Mouse (Mus musculus): Measurements from ENCODE around the gene Ankrd9. TPM values are rescaled to one million over a fixed set of nuclear protein-coding genes. Genes with fewer than 3 reads are reported as not detected.

Ankrd9 gene
- total and polyA plus RNA-seq, 2 experiments from 2014 or later = 7.6 to 10.2 TPM

DNA sequence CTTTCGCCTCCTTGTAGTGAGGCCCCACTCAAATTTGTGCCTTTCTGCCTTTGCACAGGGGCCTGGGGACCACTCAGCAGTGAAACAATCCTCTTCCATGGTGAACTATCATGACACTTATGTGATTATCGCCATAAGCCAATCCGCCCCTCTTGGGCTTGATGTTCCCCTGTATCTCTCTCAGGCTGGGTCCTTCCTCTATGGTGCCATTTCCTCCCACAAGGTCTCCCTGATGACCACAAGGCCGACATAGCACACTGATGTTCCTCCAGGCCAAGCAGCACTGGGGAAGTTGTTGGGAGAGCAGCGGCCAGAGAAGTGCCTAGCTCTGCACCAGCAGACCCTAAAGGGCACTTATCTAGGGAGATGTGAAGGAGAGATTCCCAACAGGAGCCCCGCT lies 4.1 kb downstream of the Ankrd9 start:
- no peaks in the 10 kb centered on the region for H3K27me3 ChIP-seq (ENCODE audit: insufficient read depth, low read length)
- ATAC-seq (no peak), DNase-seq (no peak)
- H3K27ac ChIP-seq (ENCODE audit: low read depth, low read length) = no peak overlapping the region
- WGBS = 92% methylated on average over 6 of the region's 6 CpGs
- no peaks in the 10 kb centered on the region for H3K4me1 ChIP-seq (ENCODE audit: insufficient read depth)
- no peaks in the 10 kb centered on the region for H3K9me3 ChIP-seq (ENCODE audit: low read length)
- H3K4me2 ChIP-seq (ENCODE audit: low read depth) = no peak overlapping the region
- H3K36me3 ChIP-seq (ENCODE audit: insufficient read depth) = peaks cover 25% of the 10 kb centered on the region
- no peak overlapping the region for H3K4me3 ChIP-seq (ENCODE audit: low read depth, low read length)
- no peak overlapping the region for H3K9ac ChIP-seq
- TF ChIP-seq CTCF (IDR thresholded peaks at IDR 0.05; ENCODE audit: low read depth) = no peak

- 86% methylated on average over 7 of the region's 7 CpGs for WGBS
- ATAC-seq = no peak
- TF ChIP-seq CTCF (IDR thresholded peaks at IDR 0.05; ENCODE audit: low read depth) = no peak
- Histone ChIP-seq H3K27ac (ENCODE audit: low read depth, low read length) (no peak overlapping the region), H3K4me3 (ENCODE audit: low read depth, low read length) (no peak overlapping the region), H3K9me3 (ENCODE audit: low read length) (no peaks in the 10 kb centered on the region), H3K4me2 (ENCODE audit: low read depth) (no peak overlapping the region), H3K4me1 (ENCODE audit: insufficient read depth) (no peaks in the 10 kb centered on the region), H3K36me3 (ENCODE audit: insufficient read depth) (peaks cover 29% of the 10 kb centered on the region), H3K27me3 (ENCODE audit: insufficient read depth, low read length) (no peaks in the 10 kb centered on the region), H3K9ac (no peak overlapping the region)
- DNase-seq = no peak
These were observed 4.5 kb downstream of the Ankrd9 start for GRCm38 (mm10) chr12:110974295-110974694.

GRCm38 (mm10) chr12:110973829-110974228 lies 5.0 kb downstream of the Ankrd9 start:
- Histone ChIP-seq H3K9ac (no peak overlapping the region), H3K4me2 (ENCODE audit: low read depth) (no peak overlapping the region), H3K4me1 (ENCODE audit: insufficient read depth) (no peaks in the 10 kb centered on the region), H3K9me3 (ENCODE audit: low read length) (no peaks in the 10 kb centered on the region), H3K36me3 (ENCODE audit: insufficient read depth) (peaks cover 34% of the 10 kb centered on the region), H3K27ac (ENCODE audit: low read depth, low read length) (no peak overlapping the region), H3K27me3 (ENCODE audit: insufficient read depth, low read length) (no peaks in the 10 kb centered on the region), H3K4me3 (ENCODE audit: low read depth, low read length) (no peak overlapping the region)
- no peak for DNase-seq
- 92% methylated on average over 4 of the region's 4 CpGs for WGBS
- ATAC-seq = no peak
- no peak for TF ChIP-seq CTCF (IDR thresholded peaks at IDR 0.05; ENCODE audit: low read depth)

DNA sequence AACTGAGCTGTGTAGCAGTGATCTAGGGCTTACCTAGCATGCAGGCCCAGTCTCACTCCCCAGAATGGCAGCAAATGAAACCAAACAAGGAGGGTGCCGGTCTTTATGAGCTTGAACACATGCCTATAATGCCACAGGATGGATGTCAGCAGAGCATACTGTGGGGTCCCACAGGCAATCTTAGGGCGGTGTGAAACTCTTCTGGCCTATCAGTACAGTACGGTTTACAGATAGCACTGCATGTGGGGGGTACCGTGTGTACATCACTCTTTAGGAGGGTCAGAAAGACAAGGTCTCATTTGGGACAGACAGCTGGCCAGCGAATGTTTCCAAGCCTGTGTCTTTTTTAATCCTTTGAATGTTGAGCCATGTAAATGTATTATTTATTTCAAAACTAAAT lies 6.9 kb downstream of the Ankrd9 start:
- TF ChIP-seq CTCF (IDR thresholded peaks at IDR 0.05; ENCODE audit: low read depth) = no peak
- H3K27me3 ChIP-seq (ENCODE audit: insufficient read depth, low read length) = no peaks in the 10 kb centered on the region
- no peak for ATAC-seq

DNA sequence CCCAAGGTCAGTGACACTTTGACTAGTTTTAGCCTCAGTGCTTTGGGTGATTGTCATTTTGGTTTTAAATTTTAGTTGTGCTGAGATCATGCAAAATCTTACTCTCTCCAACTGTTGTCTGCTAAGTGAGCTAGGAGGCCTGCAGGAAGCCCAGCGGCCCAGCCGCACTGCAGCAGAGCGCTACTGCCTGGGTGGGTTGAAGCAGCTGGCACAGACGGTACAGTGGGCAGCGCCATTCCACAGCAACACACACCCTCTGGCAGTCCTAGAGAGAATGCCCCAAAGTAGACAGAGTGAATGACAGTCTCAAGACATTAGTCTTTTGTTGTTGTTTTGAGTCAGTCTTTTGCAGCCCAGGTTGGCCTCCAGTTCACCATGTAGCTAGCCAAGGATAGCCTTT lies 8.4 kb downstream of the Ankrd9 start:
- no peak for ATAC-seq
- Histone ChIP-seq H3K4me2 (ENCODE audit: low read depth) (no peak overlapping the region), H3K9ac (no peak overlapping the region), H3K4me1 (ENCODE audit: insufficient read depth) (no peaks in the 10 kb centered on the region), H3K36me3 (ENCODE audit: insufficient read depth) (peaks cover 46% of the 10 kb centered on the region), H3K4me3 (ENCODE audit: low read depth, low read length) (no peak overlapping the region), H3K9me3 (ENCODE audit: low read length) (no peaks in the 10 kb centered on the region), H3K27me3 (ENCODE audit: insufficient read depth, low read length) (no peaks in the 10 kb centered on the region), H3K27ac (ENCODE audit: low read depth, low read length) (no peak overlapping the region)
- DNase-seq = no peak
- WGBS = 91% methylated on average over 5 of the region's 5 CpGs
- no peak for TF ChIP-seq CTCF (IDR thresholded peaks at IDR 0.05; ENCODE audit: low read depth)

More for the DNA sequence above, 6.9 kb downstream of the Ankrd9 start:
- 95% methylated on average over 5 of the region's 5 CpGs for WGBS
- no peak for DNase-seq
- H3K36me3 ChIP-seq (ENCODE audit: insufficient read depth) = peaks cover 49% of the 10 kb centered on the region
- no peak overlapping the region for H3K9ac ChIP-seq
- no peak overlapping the region for H3K27ac ChIP-seq (ENCODE audit: low read depth, low read length)
- no peaks in the 10 kb centered on the region for H3K9me3 ChIP-seq (ENCODE audit: low read length)
- no peak overlapping the region for H3K4me2 ChIP-seq (ENCODE audit: low read depth)
- H3K4me3 ChIP-seq (ENCODE audit: low read depth, low read length) = no peak overlapping the region
- no peaks in the 10 kb centered on the region for H3K4me1 ChIP-seq (ENCODE audit: insufficient read depth)

- no peaks in the 10 kb centered on the region for H3K27me3 ChIP-seq (ENCODE audit: insufficient read depth, low read length)
- no peak overlapping the region for H3K4me2 ChIP-seq (ENCODE audit: low read depth)
- H3K4me3 ChIP-seq (ENCODE audit: low read depth, low read length) = no peak overlapping the region
- ATAC-seq (no peak), DNase-seq (no peak)
- 91% methylated on average over 2 of the region's 2 CpGs for WGBS
- no peak overlapping the region for H3K27ac ChIP-seq (ENCODE audit: low read depth, low read length)
- TF ChIP-seq CTCF (IDR thresholded peaks at IDR 0.05; ENCODE audit: low read depth) = no peak
- peaks cover 39% of the 10 kb centered on the region for H3K36me3 ChIP-seq (ENCODE audit: insufficient read depth)
- H3K4me1 ChIP-seq (ENCODE audit: insufficient read depth) = no peaks in the 10 kb centered on the region
- no peak overlapping the region for H3K9ac ChIP-seq
- H3K9me3 ChIP-seq (ENCODE audit: low read length) = no peaks in the 10 kb centered on the region
These were observed 11.7 kb downstream of the Ankrd9 start for GRCm38 (mm10) chr12:110967146-110967545.

DNA sequence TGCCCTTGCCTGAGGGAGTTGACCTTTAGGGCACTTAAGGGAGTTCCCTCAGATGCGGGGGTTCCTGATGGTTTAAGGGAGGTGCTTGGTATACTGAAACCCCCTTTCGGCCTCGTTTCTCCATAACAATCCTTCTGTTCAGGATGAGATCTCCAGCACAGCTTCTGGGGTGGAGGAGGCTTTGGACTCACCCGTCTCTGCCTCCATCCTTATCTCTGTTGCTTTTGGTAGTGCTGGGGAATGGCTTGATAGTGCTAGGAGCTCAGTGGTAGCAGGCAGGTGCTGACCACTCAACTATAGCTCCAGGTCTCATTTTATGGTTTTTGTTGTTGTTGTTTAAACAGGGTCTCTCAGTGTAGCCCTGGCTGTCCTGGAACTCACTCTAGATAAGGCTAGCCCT lies 12.8 kb downstream of the Ankrd9 start:
- H3K4me1 ChIP-seq (ENCODE audit: insufficient read depth) = no peaks in the 10 kb centered on the region
- WGBS = 83% methylated on average over 4 of the region's 4 CpGs
- H3K27ac ChIP-seq (ENCODE audit: low read depth, low read length) = no peak overlapping the region

GRCm38 (mm10) chr12:110965500-110965899 lies 13.3 kb downstream of the Ankrd9 start:
- ATAC-seq (no peak), DNase-seq (no peak)
- Histone ChIP-seq H3K27me3 (ENCODE audit: insufficient read depth, low read length) (no peaks in the 10 kb centered on the region), H3K9ac (no peak overlapping the region), H3K4me2 (ENCODE audit: low read depth) (no peak overlapping the region), H3K9me3 (ENCODE audit: low read length) (no peaks in the 10 kb centered on the region), H3K4me1 (ENCODE audit: insufficient read depth) (no peaks in the 10 kb centered on the region), H3K4me3 (ENCODE audit: low read depth, low read length) (no peak overlapping the region), H3K27ac (ENCODE audit: low read depth, low read length) (no peak overlapping the region), H3K36me3 (ENCODE audit: insufficient read depth) (peaks cover 32% of the 10 kb centered on the region)
- TF ChIP-seq CTCF (IDR thresholded peaks at IDR 0.05; ENCODE audit: low read depth) = no peak
- WGBS = 65% methylated on average over 3 of the region's 3 CpGs

More for the DNA sequence above, 12.8 kb downstream of the Ankrd9 start:
- TF ChIP-seq CTCF (IDR thresholded peaks at IDR 0.05; ENCODE audit: low read depth) = no peak
- H3K9ac ChIP-seq = no peak overlapping the region
- H3K27me3 ChIP-seq (ENCODE audit: insufficient read depth, low read length) = no peaks in the 10 kb centered on the region
- H3K9me3 ChIP-seq (ENCODE audit: low read length) = no peaks in the 10 kb centered on the region
- H3K4me3 ChIP-seq (ENCODE audit: low read depth, low read length) = no peak overlapping the region
- H3K4me2 ChIP-seq (ENCODE audit: low read depth) = no peak overlapping the region
- ATAC-seq = no peak
- no peak for DNase-seq
- peaks cover 33% of the 10 kb centered on the region for H3K36me3 ChIP-seq (ENCODE audit: insufficient read depth)
